Comparison of ENCODE assay signal across 12 mouse cellular contexts in genomic region chr5:67530149-67530548, GRCm38 (mm10).
DNase-seq lines count a peak whose midpoint lies in the region; ATAC-seq and TF ChIP-seq lines count a peak whose summit lies in the region.
"Had no signal": no experiment of that assay in that cellular context is flagged by ENCODE, and none has a peak within 500 bp of the region (broad histone marks: within the 10 kb centered on the region; RNA-seq: fewer than 3 reads in every experiment).

No protein-coding gene starts in this region.

- peak; percentile 20 for DNase-seq in hindbrain, embryonic 11.5 days (ENCODE audit: low spot score)
- DNase-seq in lung, postnatal 0 days (ENCODE audit: low spot score) = peak; percentile 22
- DNase-seq in lung, postnatal 25 days (ENCODE audit: low spot score) = no peak
- DNase-seq in ES-E14 (ENCODE audit: low read depth, low spot score) = peak; percentile 17
- peak; percentile 54 for DNase-seq in embryo, embryonic 10.5 days (ENCODE audit: low spot score)
- no peak for DNase-seq in Muller cell, postnatal 12 days (ENCODE audit: inconsistent ontology term)
- DNase-seq: kidney, adult 18-20 months had no signal

- no peak for TF ChIP-seq EP300 in lung, postnatal 0 days (IDR thresholded peaks at IDR 0.05)

- 70% methylated on average over 5 of the region's 5 CpGs for WGBS in hindbrain, embryonic 11.5 days
- 56% methylated on average over 5 of the region's 5 CpGs for WGBS in hindbrain, embryonic 16.5 days
- WGBS in lung, postnatal 0 days = 53% methylated on average over 5 of the region's 5 CpGs
- WGBS in neural tube, embryonic 15.5 days = 49% methylated on average over 5 of the region's 5 CpGs

- in situ Hi-C loops in ES-E14 (cut with MboI; ENCODE audit: low sequenced_read_pairs in 2 of 2, unreplicated experiment in 2 of 2) = loop anchor here (5.0 to 25.0 kb wide), 2 partner anchors 197 to 207 kb away; no protein-coding TSS in a partner anchor

- H3K27ac ChIP-seq in hindbrain, embryonic 11.5 days (ENCODE audit: low read depth, low read length) = no peak overlapping the region
- H3K27ac ChIP-seq in hindbrain, embryonic 16.5 days (ENCODE audit: low read depth, low read length) = no peak overlapping the region
- no peak overlapping the region for H3K27ac ChIP-seq in lung, postnatal 0 days (ENCODE audit: low read length)
- H3K27ac ChIP-seq in ES-E14 (ENCODE audit: insufficient read depth, low read depth, low read length, poor library complexity, severe bottlenecking) = no peak overlapping the region
- no peak overlapping the region for H3K27ac ChIP-seq in neural tube, embryonic 15.5 days (replicated peaks)
- H3K27ac ChIP-seq: forebrain, embryonic 12.5 days; neural tube, embryonic 12.5 days had no signal

- no peak for ATAC-seq in hindbrain, embryonic 11.5 days (ENCODE audit: low FRiP score)
- ATAC-seq in hindbrain, embryonic 16.5 days = no peak
- ATAC-seq in lung, postnatal 0 days = no peak
- ATAC-seq in neural tube, embryonic 15.5 days (ENCODE audit: low FRiP score) = no peak

- 0 out of 2 replicates have a peak, but pooled peaks cover 3% of the 10 kb centered on the region for H3K4me1 ChIP-seq in hindbrain, embryonic 11.5 days (replicated peaks; ENCODE audit: control insufficient read depth, insufficient read depth, low read length)
- peaks cover 5% of the 10 kb centered on the region; the same call in 1 of the 2 replicates for H3K4me1 ChIP-seq in hindbrain, embryonic 16.5 days (ENCODE audit: control insufficient read depth, insufficient read depth, low read depth, low read length)
- no peaks in the 10 kb centered on the region for H3K4me1 ChIP-seq in lung, postnatal 0 days (ENCODE audit: insufficient read depth, low read depth, low read length)
- H3K4me1 ChIP-seq in ES-E14 (ENCODE audit: control insufficient read depth in 2 of 2, insufficient read depth in 2 of 2, low read length in 2 of 2, poor library complexity in 1 of 2) = peaks cover 0 to 3% of the 10 kb centered on the region in 2 experiments; a peak in 2 of 4 replicates
- H3K4me1 ChIP-seq in neural tube, embryonic 15.5 days = peaks cover 7% of the 10 kb centered on the region
- H3K4me1 ChIP-seq: heart, embryonic 12.5 days; neural tube, embryonic 12.5 days had no signal

- peak; percentile 51 for TF ChIP-seq CTCF in lung, postnatal 0 days (IDR thresholded peaks at IDR 0.05)

- H3K36me3 ChIP-seq in hindbrain, embryonic 11.5 days (ENCODE audit: control insufficient read depth, insufficient read depth, low read length) = no peaks in the 10 kb centered on the region
- no peaks in the 10 kb centered on the region for H3K36me3 ChIP-seq in hindbrain, embryonic 16.5 days (ENCODE audit: control insufficient read depth, insufficient read depth, low read length)
- H3K36me3 ChIP-seq in lung, postnatal 0 days (ENCODE audit: insufficient read depth, low read length) = no peaks in the 10 kb centered on the region
- no peaks in the 10 kb centered on the region for H3K36me3 ChIP-seq in ES-E14 (ENCODE audit: control insufficient read depth, insufficient read depth, low read length, poor library complexity, severe bottlenecking)
- no peaks in the 10 kb centered on the region for H3K36me3 ChIP-seq in neural tube, embryonic 15.5 days
- H3K36me3 ChIP-seq: forebrain, embryonic 12.5 days; heart, embryonic 12.5 days; neural tube, embryonic 12.5 days had no signal

- H3K27me3 ChIP-seq in hindbrain, embryonic 11.5 days (ENCODE audit: control insufficient read depth, insufficient read depth, low read length) = no peaks in the 10 kb centered on the region
- H3K27me3 ChIP-seq in hindbrain, embryonic 16.5 days (replicated peaks; ENCODE audit: control insufficient read depth, insufficient read depth, low read length) = no peaks in the 10 kb centered on the region
- H3K27me3 ChIP-seq in lung, postnatal 0 days (replicated peaks; ENCODE audit: insufficient read depth, low read length) = no peaks in the 10 kb centered on the region
- no peaks in the 10 kb centered on the region for H3K27me3 ChIP-seq in neural tube, embryonic 15.5 days (replicated peaks)
- H3K27me3 ChIP-seq: heart, embryonic 12.5 days; neural tube, embryonic 12.5 days had no signal

- no peak overlapping the region for H3K9ac ChIP-seq in hindbrain, embryonic 11.5 days (ENCODE audit: low read depth, low read length)
- H3K9ac ChIP-seq in hindbrain, embryonic 16.5 days (ENCODE audit: low read depth, low read length) = no peak overlapping the region
- H3K9ac ChIP-seq in lung, postnatal 0 days (replicated peaks; ENCODE audit: low read depth) = no peak overlapping the region
- H3K9ac ChIP-seq in ES-E14 (ENCODE audit: insufficient read depth, low read depth, low read length, poor library complexity, severe bottlenecking) = no peak overlapping the region
- H3K9ac ChIP-seq in neural tube, embryonic 15.5 days (replicated peaks) = no peak overlapping the region
- H3K9ac ChIP-seq: forebrain, embryonic 12.5 days; heart, embryonic 12.5 days; neural tube, embryonic 12.5 days had no signal

- H3K4me3 ChIP-seq in hindbrain, embryonic 11.5 days (ENCODE audit: low read depth, low read length) = no peak overlapping the region
- H3K4me3 ChIP-seq in hindbrain, embryonic 16.5 days (ENCODE audit: low read length) = no peak overlapping the region
- H3K4me3 ChIP-seq in lung, postnatal 0 days (ENCODE audit: low read depth, low read length) = no peak overlapping the region
- no peak overlapping the region for H3K4me3 ChIP-seq in ES-E14 (ENCODE audit: insufficient read depth in 1 of 2, low read depth in 1 of 2, low read length in 2 of 2, poor library complexity in 1 of 2, severe bottlenecking in 1 of 2)
- no peak overlapping the region for H3K4me3 ChIP-seq in neural tube, embryonic 15.5 days (replicated peaks)
- H3K4me3 ChIP-seq: forebrain, embryonic 12.5 days; heart, embryonic 12.5 days; neural tube, embryonic 12.5 days had no signal

- no peaks in the 10 kb centered on the region for H3K9me3 ChIP-seq in hindbrain, embryonic 11.5 days (ENCODE audit: control insufficient read depth, low read length)
- H3K9me3 ChIP-seq in hindbrain, embryonic 16.5 days (ENCODE audit: control insufficient read depth, low read length) = no peaks in the 10 kb centered on the region
- no peaks in the 10 kb centered on the region for H3K9me3 ChIP-seq in lung, postnatal 0 days (ENCODE audit: low read length)
- H3K9me3 ChIP-seq in ES-E14 (ENCODE audit: control insufficient read depth, insufficient read depth, low read depth, low read length) = no peaks in the 10 kb centered on the region
- no peaks in the 10 kb centered on the region for H3K9me3 ChIP-seq in neural tube, embryonic 15.5 days (replicated peaks)
- H3K9me3 ChIP-seq: forebrain, embryonic 12.5 days; heart, embryonic 12.5 days; neural tube, embryonic 12.5 days had no signal

- H3K4me2 ChIP-seq in hindbrain, embryonic 11.5 days (replicated peaks; ENCODE audit: low read depth, low read length) = no peak overlapping the region
- H3K4me2 ChIP-seq in hindbrain, embryonic 16.5 days (ENCODE audit: low read length) = no peak overlapping the region
- no peak overlapping the region for H3K4me2 ChIP-seq in lung, postnatal 0 days (replicated peaks; ENCODE audit: low read depth, low read length)
- H3K4me2 ChIP-seq in neural tube, embryonic 15.5 days = no peak overlapping the region
- H3K4me2 ChIP-seq: forebrain, embryonic 12.5 days; heart, embryonic 12.5 days; neural tube, embryonic 12.5 days had no signal

TF ChIP-seq in ES-E14, 5 proteins besides CTCF, POLR2A, EP300 and RAD21:
- TF ChIP-seq CHD2 (IDR thresholded peaks at IDR 0.05; ENCODE audit: low read depth, low read length) = no peak
- TF ChIP-seq ZNF384 (IDR thresholded peaks at IDR 0.05; ENCODE audit: low read depth, low read length) = no peak
- TF ChIP-seq HCFC1 (IDR thresholded peaks at IDR 0.05; ENCODE audit: borderline replicate concordance, insufficient read depth, low read length) = no peak
- TF ChIP-seq ZC3H11A (IDR thresholded peaks at IDR 0.05; ENCODE audit: borderline replicate concordance, low read depth, low read length) = no peak
- TF ChIP-seq MAFK (IDR thresholded peaks at IDR 0.05; ENCODE audit: insufficient read depth, low read depth, low read length) = no peak

Comparison
In these comparisons a context has a peak if more than half of its experiments do, and no peak if none do; other contexts are left out.
1. DNase-seq: peak in hindbrain, embryonic 11.5 days (single experiment), lung, postnatal 0 days (single experiment), ES-E14 (single experiment) and embryo, embryonic 10.5 days (single experiment); none in lung, postnatal 25 days (single experiment) and Muller cell, postnatal 12 days (single experiment).